Mouse (Mus musculus) stomach, postnatal 0 days (tissue): ENCODE data around the gene Nrip3.
A peak's percentile ranks its signal among the peaks of the same experiment; 100 is the strongest.

Source experiments
- CTCF ChIP-seq: IDR thresholded peaks from 2 replicates; pipeline ENCODE4 v1.5.1; 2016; ENCODE audit warnings: antibody characterized with exemption, low read depth, mild to moderate bottlenecking, moderate library complexity
- EP300 ChIP-seq: optimal IDR thresholded peaks from 2 replicates; pipeline ENCODE3; 2016; ENCODE audit warnings: antibody characterized with exemption

DNA sequence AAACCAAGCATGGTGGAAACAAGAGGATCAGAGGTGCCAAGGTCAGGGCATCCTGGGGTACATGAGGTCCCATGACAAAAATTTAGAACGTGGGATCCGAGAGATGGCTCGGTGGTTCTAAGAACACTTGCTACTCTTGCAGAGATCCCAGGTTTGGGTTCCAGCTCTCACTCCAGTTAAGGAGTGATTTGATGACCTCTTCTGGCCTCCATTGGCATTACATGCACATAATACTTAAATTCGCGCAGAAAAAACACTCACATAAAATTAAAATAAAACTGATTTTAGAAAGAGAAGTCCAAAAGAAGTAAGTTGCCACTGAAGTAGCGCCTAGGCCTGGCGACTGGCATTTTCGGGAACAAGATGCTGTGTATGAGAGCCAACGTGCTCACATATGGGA, 62.5 kb downstream of the Nrip3 start:
- peak; percentile 73 for TF ChIP-seq CTCF
- no peak for TF ChIP-seq EP300
